Mouse (Mus musculus): ENCODE data around the gene Itih3. TPM values are rescaled to one million over a fixed set of nuclear protein-coding genes. Genes with fewer than 3 reads are reported as not detected.

The Itih3 gene
- polyA plus RNA-seq (2017; shearing (Covaris generic)) = under 1 TPM; 0.05 to 0.20 TPM

GRCm38 (mm10) chr14:30923375-30924105 is at the start of gene Itih3:
Itih3 (minus strand) TSS chr14:30923760.

GRCm38 (mm10) chr14:30951154-30951825 is 27.7 kb upstream of the Itih3 start, which contains the start of gene Nek4:
Nek4 (plus strand) TSS chr14:30951377.

GRCm38 (mm10) chr14:30943038-30943437 is 19.5 kb upstream of the Itih3 start, which contains the start of gene Itih1:
Itih1 (minus strand) TSS chr14:30943289.

GRCm38 (mm10) chr14:30886204-30886603 is 37.4 kb downstream of the Itih3 start, which contains the start of gene Itih4:
Itih4 (plus strand) TSS chr14:30886476.

GRCm38 (mm10) chr14:30878958-30879571 is 44.5 kb downstream of the Itih3 start, which contains the start of gene Mustn1:
Mustn1 (plus strand) TSS chr14:30879200.

Other genes starting within 250 kb of the Itih3 start
- 10 to 100 TPM; 15.1 to 15.3 TPM for gene Sfmbt1, start 208.9 kb downstream of the Itih3 start, polyA plus RNA-seq (2017; shearing (Covaris generic))
- 10 to 100 TPM; 19.6 to 22.8 TPM for gene Tmem110, start 98.2 kb downstream of the Itih3 start, polyA plus RNA-seq (2017; shearing (Covaris generic))
- 1 to 10 TPM in 1 of 2 experiments, under 1 TPM in 1; 0.92 to 1.7 TPM for gene Mustn1, start 44.6 kb downstream of the Itih3 start, polyA plus RNA-seq (2017; shearing (Covaris generic))
- under 1 TPM in 1 of 2 experiments, not detected in 1; 0.18 TPM for gene Itih4, start 37.3 kb downstream of the Itih3 start, polyA plus RNA-seq (2017; shearing (Covaris generic))
- under 1 TPM in 1 of 2 experiments, not detected in 1; 0.27 TPM for gene Itih1, start 19.5 kb upstream of the Itih3 start, polyA plus RNA-seq (2017; shearing (Covaris generic))
- gene Nek4, start 27.6 kb upstream of the Itih3 start, polyA plus RNA-seq (2017; shearing (Covaris generic)) = 1 to 10 TPM; 4.7 to 6.2 TPM
- gene Glt8d1, start 77.6 kb upstream of the Itih3 start, polyA plus RNA-seq (2017; shearing (Covaris generic)) = 10 to 100 TPM; 16.4 to 17.5 TPM
- 100 to 1,000 TPM; 228 to 275 TPM for gene Spcs1, start 77.9 kb upstream of the Itih3 start, polyA plus RNA-seq (2017; shearing (Covaris generic))
- 100 to 1,000 TPM; 125 to 150 TPM for gene Pbrm1, start 95.4 kb upstream of the Itih3 start, polyA plus RNA-seq (2017; shearing (Covaris generic))
- 10 to 100 TPM; 77.7 to 91.1 TPM for gene Gnl3, start 95.4 kb upstream of the Itih3 start, polyA plus RNA-seq (2017; shearing (Covaris generic))
- 10 to 100 TPM; 48.3 to 72.8 TPM for gene Smim4, start 205.2 kb upstream of the Itih3 start, polyA plus RNA-seq (2017; shearing (Covaris generic))
- gene Nt5dc2, start 207.3 kb upstream of the Itih3 start, polyA plus RNA-seq (2017; shearing (Covaris generic)) = 1 to 10 TPM in 1 of 2 experiments, under 1 TPM in 1; 0.99 to 2.0 TPM
- gene Stab1, start 244.9 kb upstream of the Itih3 start, polyA plus RNA-seq (2017; shearing (Covaris generic)) = 1 to 10 TPM; 2.9 to 5.7 TPM